Mouse (Mus musculus): ENCODE results near the gene Lrrc8d.

Lrrc8d gene

DNA sequence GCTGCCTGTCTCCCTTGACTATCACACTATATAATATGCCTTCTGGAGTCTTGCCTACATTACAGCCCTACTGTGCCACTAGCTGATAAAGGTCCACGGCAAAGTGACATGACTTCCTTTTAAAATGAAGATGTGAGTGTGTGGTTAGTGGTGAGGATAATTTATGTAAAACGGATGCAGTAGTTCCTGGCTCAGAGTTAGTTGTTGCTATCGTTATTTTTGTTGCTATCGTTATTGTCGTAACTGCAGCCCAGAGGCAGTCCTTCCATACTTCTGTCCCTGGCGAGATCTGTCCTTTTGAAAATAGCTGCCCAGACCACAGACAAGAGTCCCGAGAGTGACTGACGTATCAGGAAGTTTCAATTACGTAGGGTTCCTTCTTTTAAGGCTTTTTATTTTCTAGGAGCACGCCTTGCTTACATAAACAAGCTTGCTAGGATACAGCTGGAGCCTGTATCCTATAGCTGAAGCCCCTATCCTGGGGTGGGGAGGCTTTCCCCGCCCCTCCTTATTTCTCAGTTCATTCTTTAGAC is 18.4 kb downstream of the Lrrc8d start:
- DNase-seq: no peak

DNA sequence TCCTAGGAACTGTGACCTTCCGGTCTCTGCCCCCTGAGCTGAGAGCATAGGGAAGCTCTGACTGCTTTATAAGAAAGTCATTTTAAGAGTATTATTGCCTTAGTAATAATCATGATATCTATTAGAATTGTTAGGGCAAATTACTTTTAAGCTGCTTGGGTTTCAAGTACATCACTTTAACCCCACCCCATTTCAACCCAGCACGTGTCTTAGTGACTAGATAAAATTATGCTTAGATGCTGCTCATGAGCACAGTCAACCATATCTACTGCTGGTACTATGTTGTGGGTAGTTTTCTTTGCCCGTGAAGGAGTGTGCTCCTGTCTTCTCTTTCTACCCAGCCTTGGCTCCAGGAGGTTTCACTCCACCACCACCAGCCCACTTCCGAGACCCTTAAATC is 21.5 kb downstream of the Lrrc8d start:
- no peak for DNase-seq

DNA sequence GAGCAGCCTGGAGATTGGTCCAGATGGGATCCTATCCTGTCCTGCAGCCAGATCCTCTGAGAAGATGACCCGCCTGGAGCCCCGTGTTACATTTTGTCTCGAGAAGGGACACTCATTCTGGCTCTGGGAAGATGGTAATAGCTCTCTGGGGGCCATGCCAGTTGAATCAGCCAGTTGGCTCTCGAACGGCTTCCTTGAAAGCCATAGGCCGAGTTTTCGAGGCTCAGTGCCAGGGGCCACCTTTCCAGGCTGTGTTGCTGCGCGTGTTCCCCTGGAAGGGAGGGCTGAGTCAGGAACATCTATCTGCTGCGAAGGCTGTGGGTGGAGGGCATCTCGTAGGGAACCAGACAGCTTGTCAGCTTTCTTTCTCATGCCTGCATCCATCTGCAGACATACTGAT is 23.0 kb downstream of the Lrrc8d start:
- DNase-seq: no peak

DNA sequence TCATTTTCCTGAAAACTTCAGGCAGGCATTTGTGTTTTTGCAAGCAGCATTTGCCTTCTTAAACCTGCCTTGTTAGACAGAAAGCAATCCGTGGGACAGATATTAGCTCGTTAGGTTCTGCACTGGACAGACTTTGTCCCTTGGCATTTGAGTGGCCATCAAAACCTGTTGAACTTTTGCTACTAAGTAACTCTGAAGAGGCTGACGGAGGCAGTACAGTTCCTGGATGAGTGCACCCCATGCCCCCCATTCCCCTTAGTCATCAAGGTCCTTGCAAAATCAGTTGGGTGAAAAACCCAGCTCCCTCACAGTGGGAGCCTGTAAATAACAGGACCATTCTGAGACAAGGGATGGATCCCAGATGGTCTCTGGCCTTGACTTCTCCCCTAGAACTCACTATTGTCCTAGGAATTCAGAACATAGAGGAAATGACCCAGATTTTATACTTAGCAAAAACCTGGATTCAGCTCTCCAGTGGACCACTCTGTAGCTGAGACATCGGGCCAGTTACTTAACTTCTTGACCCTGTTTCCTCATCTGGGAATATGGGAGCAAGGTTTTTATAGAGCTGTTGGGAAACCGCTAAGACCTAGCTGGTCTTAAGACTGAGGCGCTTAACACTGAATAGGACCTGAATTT is 30.5 kb downstream of the Lrrc8d start:
- no peak for DNase-seq

DNA sequence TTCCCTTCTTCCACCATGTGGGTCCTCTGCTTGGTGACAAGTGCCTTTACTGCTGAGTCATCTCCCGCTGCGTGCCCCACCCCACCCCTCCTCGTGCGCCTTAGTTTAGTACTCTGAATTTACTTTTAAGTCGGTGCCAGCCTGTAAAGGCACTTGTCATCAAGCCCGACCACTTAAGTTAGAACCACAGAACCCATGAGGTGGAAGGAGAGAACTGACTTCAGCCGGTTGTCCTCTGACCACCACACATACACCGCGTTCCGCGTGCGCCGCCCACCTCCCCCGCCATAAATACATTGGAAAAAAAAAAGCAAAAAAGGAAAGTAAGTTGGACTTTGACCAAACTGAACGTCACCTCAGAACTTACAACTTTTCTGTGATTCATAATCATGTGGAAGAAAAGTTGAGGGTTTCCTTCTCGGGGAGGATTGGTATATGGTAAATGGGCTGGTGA is 31.4 kb downstream of the Lrrc8d start:
- DNase-seq: peak; percentile 41

DNA sequence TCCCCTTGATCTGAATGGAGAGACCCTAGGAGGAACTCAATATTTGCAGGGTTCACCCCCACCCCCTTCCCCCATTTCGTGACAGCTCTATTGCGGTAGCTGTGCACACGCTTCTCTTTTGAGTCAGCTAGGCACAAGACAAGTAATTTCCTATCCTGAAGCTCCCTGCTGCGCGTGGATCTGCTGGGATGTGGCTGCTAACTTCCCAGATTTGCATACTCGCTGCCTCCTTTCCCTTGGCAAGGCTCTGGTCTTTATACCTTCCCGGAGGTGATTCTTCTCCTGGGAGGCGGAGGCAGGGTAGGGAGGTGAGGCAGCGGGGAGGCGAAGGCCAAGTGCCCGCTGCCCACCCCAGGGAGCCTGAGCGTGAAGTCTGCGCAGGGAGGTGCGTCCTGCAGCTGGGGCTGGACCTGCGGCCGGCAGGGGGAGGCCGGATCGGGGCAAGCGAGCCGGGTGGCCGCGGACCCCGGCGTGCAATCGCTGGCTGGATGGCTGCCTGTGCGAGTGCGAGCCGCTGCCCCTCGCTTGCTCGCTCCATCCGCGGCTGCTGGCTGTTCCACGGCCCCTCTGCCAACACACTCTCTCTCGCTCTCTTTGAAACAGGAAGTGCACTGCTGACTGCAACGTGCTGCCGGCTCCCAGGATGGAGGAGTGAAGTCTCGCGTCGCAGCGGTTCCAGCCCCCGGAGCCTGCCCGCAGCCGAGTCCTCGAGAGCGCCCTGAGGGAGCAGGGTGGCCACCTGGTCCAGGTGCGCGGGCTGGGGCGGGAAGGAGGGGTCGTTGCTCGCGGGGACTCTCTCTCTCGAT is 32.1 kb downstream of the Lrrc8d start:
- peak; percentile 76 for DNase-seq

DNA sequence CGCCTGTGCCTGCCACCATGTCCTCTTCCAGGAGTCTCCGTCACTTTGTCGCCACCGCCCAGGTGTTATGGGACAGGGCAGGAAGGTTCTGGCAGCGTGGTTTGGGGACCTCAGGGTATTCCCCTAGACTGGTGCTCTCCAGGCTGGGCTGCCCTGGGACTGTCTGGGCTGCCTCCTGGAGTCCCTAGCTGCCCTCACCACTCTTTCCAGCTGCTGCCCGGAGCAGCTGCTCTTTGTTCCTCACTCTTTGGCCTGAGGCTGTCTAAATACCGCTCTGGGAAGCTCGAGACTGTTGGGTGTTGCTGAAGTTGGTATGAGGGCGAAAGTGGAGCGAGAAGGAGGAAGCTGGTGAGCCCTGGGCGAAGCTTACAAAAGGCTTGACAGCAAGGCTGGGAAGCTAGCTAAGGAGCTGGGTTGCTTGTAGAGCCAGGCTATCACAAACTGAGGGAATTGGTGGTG is 32.7 kb downstream of the Lrrc8d start:
- no peak for DNase-seq

DNA sequence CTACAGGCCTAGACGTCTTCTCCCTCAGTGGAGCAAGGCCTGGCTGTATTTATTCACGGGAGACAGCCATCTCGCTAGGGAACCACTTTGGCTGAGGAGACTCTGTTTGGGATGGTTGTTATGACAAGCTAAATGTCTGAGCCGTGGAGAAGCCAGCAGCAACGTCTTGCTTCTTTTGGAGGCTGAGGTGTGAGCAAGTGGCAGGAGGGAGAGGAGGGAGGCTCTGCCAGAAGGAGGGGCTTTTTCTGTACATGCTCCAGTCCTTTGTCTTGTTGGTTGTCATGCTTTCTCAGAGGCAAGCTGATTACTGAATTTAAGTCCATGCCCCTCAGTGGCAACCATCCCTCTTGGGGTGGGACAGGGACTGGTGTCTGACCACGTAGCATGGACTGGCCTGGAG is 33.5 kb downstream of the Lrrc8d start:
- no peak for DNase-seq

DNA sequence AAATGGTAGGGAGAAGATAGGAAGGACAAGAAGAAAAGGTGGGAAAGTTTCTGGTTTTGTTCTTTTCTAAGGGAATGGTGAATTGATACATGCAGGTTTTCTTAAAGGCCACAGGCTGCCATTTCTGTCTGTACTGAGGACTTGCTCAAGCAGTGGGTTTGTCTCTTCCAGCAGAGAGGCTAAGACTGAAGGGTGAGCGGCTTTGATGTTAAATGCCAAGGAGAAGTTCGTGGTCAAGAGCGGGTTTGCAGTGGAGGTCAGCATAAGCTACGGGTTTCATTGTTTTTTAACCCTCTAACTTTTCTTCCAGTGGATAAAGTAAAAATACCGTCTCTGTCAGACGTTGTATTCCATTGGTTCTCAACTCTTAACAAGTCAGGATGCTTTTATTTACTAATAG is 36.6 kb downstream of the Lrrc8d start:
- DNase-seq: no peak

DNA sequence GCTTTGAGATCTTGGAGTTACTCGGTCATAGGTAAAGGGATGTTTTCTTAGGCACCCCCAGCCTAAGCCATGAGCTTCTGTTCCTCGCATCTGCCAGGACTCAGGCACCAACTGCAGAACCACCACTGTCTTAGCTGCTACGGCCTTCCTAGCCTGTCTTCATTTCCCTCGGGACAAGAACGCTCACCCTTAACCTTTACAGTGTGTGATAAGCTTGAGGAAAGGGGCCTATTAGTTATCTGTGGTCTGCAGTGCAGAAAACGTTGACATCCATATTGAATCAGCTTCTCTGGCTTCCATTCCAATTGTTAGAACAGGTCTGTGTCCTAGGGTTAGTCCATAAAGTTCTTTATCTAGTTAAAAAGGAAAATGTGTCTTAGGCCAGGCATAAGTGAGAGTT is 37.4 kb downstream of the Lrrc8d start:
- DNase-seq: no peak

DNA sequence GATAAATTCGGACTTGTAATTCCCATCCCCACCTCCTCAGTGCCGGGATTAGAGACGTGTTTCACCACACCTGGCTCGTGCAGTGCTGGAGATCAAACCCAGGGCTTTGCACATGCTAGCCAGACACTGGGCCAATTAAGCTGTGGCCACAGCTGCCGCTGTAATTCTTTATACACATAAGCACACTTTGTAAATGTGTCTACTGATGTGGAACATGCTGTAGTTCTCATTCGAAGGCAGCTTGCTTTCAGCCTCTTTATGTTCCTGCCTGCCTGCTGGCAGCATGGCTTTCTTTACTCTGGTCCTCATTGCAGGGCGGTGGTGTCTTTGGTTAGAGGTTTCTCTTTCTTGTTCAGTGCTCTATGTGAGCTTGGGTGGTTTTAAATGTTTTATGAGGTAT is 40.7 kb downstream of the Lrrc8d start:
- no peak for DNase-seq

DNA sequence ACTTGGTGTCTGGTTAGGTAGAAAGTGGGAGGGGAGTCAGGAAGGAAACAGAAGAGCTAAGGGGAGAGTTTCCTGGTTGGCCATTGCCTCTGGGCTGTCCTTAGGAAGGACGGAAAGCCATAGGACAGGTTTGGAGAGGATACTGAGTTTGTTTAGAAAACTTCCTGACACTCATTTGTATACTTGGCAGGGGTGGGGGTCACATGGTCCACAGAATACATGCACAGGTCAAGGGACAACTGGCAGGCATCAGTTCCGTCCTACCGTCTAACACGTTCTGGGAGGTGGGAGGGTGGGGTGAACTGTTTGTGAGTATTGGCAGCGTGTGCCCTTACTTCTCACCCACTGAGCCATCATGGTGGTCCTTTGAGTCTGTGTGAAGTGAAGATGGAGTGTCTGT is 42.9 kb downstream of the Lrrc8d start:
- no peak for DNase-seq

DNA sequence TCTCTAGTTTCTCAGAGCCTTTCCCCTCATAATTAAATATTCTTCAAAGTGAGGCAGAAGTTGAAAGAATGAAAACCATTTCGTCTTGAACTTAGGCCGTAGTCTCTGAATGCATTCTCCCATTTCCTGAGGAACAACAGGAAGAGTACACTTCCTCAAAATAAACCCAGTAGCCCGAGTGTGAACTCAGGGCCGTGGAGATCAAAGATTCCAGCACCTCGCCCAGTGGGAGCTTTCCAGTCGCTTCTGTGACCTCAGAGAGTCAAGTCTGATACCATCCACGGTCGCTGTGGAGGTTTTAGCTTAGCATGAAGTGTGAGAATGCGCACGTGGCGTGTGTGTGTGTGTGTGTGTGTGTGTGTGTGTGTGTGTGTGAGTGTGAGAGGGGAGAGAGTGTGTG is 45.6 kb downstream of the Lrrc8d start:
- no peak for DNase-seq

DNA sequence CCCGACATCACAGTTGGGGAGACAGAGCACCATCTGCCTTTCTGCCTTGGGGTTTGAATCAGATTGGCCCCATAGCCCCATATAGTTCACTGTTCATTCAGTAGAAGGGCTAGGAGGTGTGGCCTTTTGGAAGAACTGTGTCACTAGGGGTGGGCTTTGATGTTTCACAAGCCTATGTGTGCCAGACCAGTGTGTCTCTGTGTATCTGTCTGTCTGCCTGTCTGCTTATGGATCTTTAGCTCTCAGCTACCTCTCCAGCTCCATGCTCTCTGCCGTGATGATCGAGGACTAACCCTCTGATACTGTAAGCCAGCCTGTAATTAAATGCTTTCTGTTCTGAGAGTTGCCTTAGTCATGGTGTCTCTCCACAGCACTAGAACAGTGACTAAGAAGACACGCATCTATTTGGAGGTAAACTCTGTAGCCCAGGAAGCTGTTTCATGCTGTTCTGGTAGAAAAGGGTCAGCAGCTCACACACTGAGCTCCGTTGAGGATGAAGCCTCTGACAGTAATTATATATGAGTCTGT is 46.2 kb downstream of the Lrrc8d start:
- peak; percentile 19 for DNase-seq

DNA sequence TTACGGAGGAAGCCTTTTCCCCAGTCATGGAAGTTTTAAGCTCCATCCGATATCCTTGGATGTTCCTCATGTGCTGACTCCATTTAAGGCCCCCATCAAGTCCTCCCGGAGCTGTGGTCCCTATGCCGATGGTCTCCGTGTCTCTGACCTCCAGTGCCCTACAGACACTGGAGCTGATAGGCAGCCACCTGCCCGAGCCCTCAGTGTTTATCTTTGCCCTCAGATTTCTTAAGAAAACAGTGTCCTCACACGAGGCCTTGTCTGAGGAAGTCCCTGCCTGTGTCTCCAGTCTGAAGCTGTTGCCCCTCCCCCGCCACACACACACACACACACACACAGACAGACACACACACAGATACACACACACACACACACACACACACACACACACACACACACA is 55.0 kb downstream of the Lrrc8d start:
- DNase-seq: no peak

DNA sequence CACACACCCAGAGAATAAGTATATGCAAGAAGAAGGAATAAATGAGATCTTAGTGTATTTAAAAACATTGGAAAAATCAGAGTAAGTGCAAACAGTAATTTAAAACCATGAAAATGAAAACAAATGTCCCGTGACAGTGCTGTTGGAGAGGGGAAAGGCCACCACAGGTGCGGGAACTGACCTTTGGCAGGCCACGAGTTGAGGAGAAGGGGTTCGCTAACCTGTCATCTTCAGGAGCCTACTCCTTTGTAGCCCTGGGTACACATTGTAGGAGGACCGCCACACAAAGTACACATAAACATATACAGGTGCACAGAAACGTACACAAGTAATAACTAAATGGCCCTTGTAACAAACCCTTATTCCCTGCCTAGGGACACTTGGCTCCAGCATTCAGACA is 55.7 kb downstream of the Lrrc8d start:
- DNase-seq: no peak

DNA sequence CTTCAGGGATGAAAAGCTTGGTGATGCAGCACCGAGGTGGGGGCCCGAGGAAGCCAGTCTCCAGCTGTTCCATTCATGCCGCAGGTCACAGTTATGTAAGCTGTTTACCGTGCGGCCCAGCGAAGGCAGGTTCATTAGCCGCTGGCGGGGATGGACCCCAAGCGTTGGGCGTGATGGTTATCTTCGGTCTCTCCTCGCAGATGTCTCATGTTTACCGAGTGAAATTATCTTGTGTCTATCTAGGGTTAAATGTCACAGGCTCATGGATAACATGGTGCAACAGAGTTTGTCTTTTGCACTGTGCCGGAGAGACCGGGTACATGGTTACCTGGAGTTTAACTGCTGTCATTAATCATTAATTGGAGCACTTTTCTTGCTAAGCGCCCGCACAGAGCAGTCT is 58.2 kb downstream of the Lrrc8d start:
- DNase-seq: no peak

DNA sequence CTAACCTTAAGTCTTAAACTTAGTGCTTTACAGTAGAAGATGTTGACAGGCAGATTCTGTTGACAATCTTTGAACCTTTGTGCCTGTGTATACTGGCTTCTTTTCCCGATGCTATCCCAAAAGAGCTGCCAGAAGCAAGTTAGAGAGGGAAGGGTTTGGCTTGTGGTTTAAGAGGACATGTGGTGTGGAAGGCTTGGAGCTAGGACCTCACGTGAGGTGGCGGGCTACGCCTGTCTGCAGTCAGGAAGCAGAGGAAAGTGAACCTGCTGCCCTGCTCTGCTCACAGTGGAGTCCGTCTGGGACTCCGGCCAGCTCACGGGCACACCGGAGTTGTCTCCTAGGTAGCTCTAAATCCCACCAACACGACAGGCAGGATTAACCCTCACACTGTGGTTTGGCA is 59.1 kb downstream of the Lrrc8d start:
- no peak for DNase-seq

DNA sequence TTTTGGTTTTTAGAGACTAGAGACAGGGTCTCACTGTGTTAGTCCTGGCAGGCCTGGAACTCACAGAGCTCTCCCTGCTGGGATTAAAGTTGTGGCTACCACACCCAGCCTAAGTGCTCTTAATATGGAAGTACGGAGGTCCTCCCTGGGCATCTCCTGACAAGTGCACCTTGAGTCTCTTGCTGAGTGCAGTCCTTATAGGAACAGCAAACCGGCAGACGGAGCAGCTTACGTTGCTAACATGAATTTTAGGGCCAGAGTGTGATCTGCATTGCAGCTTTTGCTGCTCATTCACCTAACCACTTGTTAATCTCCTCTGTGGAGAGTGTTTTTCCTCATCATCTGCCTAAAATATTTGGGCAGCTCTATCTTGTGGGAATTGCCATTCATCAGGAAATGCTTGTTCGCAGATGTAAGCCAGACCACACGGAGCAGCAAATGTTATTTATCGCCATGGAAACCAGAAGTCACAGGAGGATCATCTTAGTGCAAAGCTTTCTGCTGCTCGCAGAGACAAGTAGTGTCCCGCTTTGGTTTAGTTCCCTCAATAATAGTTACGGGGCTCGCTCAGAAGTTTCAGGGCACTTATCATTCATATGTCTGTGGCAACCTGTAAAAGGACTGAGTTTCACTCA is 62.2 kb downstream of the Lrrc8d start:
- DNase-seq: no peak

DNA sequence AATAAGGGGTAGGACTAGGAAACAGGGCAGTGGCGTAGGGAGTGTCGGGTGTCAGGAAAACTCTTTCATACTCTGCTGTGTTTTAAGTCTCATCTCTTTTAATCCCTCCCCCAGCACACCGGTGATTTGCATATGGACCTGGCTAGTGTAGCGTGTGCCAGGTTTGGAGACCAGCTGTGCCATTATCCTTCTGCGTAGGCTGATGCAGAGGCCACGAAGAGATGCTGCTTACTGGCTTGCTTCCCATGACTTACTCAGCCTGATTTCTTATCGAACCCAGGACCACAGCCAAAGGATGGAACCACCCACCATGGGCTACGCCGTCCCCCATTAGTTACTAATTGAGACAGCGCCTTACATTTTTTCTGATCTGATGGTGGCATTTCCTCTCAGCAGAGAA is 64.6 kb downstream of the Lrrc8d start:
- DNase-seq: no peak

DNA sequence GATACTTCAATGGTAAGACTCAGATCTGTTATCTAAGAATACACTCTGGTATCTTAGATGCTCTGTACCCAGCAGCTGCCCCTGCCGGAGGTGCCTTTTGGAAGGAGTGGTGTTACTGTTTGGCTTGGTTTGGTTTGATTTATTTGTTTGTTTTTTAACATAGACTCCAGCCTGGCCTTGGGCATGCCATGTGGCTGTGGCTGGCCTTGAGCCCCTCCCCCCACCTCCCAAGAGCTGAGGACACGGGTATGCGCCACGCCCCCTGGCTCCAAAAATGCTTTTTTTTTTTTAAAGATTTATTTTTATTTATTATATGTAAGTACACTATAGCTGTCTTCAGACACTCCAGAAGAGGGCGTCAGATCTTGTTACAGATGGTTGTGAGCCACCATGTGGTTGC is 65.6 kb downstream of the Lrrc8d start:
- no peak for DNase-seq

DNA sequence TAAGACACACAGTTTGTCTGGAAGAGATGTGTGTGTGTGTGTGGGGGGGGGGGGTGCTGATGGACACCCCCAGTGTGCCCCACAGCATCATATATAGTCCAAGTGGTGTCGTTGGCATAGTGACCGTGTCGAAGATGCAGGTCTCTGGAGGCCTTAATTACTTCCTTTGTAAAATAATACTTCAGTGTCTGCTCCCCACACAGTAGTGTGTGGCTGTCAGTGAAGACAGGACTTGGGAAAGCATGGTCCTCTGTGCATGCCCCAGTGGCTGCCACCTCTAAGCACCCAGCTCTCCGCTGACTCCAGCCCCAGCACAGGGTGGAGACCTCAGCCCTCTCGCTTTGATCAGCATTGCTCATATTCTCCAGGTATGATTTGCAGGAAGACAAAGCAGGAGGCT is 76.6 kb downstream of the Lrrc8d start:
- DNase-seq: no peak

DNA sequence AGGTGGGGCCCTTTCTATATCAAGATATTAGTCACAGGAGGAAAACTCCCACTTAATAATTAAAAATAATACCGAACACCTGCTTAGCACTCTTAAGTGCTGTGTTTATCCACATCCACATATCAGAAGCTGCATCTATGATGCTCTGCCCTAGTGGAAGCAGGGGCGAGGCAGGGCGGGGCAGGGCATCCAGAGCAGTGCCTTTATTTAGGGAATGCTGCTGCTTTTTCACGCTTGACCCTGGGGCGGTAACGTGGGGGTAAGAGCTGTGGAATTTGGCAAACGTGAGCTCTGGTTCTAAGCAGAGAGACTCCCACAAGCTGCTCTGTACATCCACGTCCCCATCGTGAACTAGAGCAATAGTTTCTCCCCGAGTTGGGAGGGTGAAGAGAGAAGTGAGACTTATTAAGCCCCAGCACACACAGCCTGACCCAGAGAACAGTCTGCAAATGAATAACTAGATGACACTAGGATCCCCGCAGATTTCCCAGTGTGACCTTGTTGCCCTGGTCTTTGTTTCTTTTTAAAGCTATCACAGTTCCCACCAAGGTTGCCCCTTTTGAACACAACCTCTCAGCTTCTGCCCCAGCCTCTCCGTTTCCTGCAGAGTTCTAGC is 77.3 kb downstream of the Lrrc8d start:
- no peak for DNase-seq
